In the genomic region with DNA sequence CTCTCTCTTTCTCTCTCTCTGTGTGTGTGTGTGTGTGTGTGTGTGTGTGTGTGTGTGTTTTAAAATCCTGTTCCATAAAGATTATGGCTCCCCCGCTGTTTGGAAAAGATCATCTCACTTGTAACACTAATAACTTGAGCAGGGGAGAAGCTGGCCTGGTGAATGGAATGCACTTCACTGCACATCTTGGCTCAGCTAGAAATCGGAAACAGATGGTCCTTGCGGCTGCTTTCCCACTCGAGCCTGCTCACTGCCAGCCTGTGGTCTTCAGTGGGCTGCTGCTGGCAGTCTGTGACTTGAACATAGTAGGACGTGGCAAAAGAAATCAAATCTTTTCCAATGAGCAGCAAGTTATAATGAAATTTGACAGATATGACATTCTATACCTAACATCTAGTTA, we compare ENCODE assay signal across 10 mouse cellular contexts.
DNase-seq lines count a peak whose midpoint lies in the region; ATAC-seq and TF ChIP-seq lines count a peak whose summit lies in the region.
"Had no signal": no experiment of that assay in that cellular context is flagged by ENCODE, and none has a peak within 500 bp of the region (broad histone marks: within the 10 kb centered on the region; RNA-seq: fewer than 3 reads in every experiment).

No protein-coding gene starts in this region.

- no peaks in the 10 kb centered on the region for H3K4me1 ChIP-seq in liver, embryonic 11.5 days (replicated peaks; ENCODE audit: control insufficient read depth, insufficient read depth, low read length)
- H3K4me1 ChIP-seq in liver, embryonic 12.5 days: no peaks in the 10 kb centered on the region
- no peaks in the 10 kb centered on the region for H3K4me1 ChIP-seq in lung, adult 2 months (ENCODE audit: control insufficient read depth, insufficient read depth, low read length)
- H3K4me1 ChIP-seq: heart, embryonic 13.5 days; megakaryocyte, embryonic 14.5 days had no signal

- H3K36me3 ChIP-seq in liver, embryonic 11.5 days (ENCODE audit: control insufficient read depth, insufficient read depth, low read length): no peaks in the 10 kb centered on the region
- no peaks in the 10 kb centered on the region for H3K36me3 ChIP-seq in liver, embryonic 12.5 days
- H3K36me3 ChIP-seq: heart, embryonic 13.5 days had no signal

- ATAC-seq in megakaryocyte progenitor cell, adult 5-6 weeks (replicated peaks; ENCODE audit: poor library complexity): peak; percentile 29; the same call in 1 of the 2 replicates
- ATAC-seq in liver, embryonic 11.5 days (replicated peaks; ENCODE audit: low FRiP score): no peak
- ATAC-seq in liver, embryonic 12.5 days: no peak

- no peak overlapping the region for H3K27ac ChIP-seq in liver, embryonic 11.5 days (ENCODE audit: low read depth, low read length)
- no peak overlapping the region for H3K27ac ChIP-seq in liver, embryonic 12.5 days
- H3K27ac ChIP-seq: heart, embryonic 13.5 days had no signal

- H3K9ac ChIP-seq in liver, embryonic 11.5 days (ENCODE audit: low read depth, low read length): no peak overlapping the region
- H3K9ac ChIP-seq in liver, embryonic 12.5 days: no peak overlapping the region
- H3K9ac ChIP-seq: heart, embryonic 13.5 days had no signal

- no peak overlapping the region for H3K4me3 ChIP-seq in liver, embryonic 11.5 days (ENCODE audit: low read depth, low read length)
- H3K4me3 ChIP-seq in liver, embryonic 12.5 days: no peak overlapping the region
- H3K4me3 ChIP-seq in lung, adult 2 months (replicated peaks; ENCODE audit: extremely low read depth, low read depth, low read length): no peak overlapping the region
- H3K4me3 ChIP-seq: heart, embryonic 13.5 days; megakaryocyte, embryonic 14.5 days had no signal

- DNase-seq in NIH3T3 (ENCODE audit: low read depth): peak; percentile 42
- DNase-seq in embryo, embryonic 10.5 days (ENCODE audit: low spot score): peak; percentile 69
- peak; percentile 29 for DNase-seq in gastrocnemius, postnatal 10 days
- DNase-seq in liver, embryonic 11.5 days (ENCODE audit: low spot score): no peak
- DNase-seq in c-Kit-positive CD71-positive TER-119-positive erythroid progenitor cells, embryonic 14.5 days (ENCODE audit: low spot score): no peak
- DNase-seq in lung, adult 2 months: no peak

- TF ChIP-seq CTCF in lung, adult 2 months (IDR thresholded peaks at IDR 0.05; ENCODE audit: insufficient read depth, low read length): no peak

- no peak overlapping the region for H3K4me2 ChIP-seq in liver, embryonic 11.5 days
- H3K4me2 ChIP-seq in liver, embryonic 12.5 days: no peak overlapping the region
- H3K4me2 ChIP-seq: heart, embryonic 13.5 days had no signal

- H3K9me3 ChIP-seq in liver, embryonic 11.5 days (ENCODE audit: control insufficient read depth, low read length): no peaks in the 10 kb centered on the region
- no peaks in the 10 kb centered on the region for H3K9me3 ChIP-seq in liver, embryonic 12.5 days (replicated peaks)
- H3K9me3 ChIP-seq: heart, embryonic 13.5 days; megakaryocyte, embryonic 14.5 days had no signal

- no peak for TF ChIP-seq POLR2A in lung, adult 2 months (IDR thresholded peaks at IDR 0.05; ENCODE audit: borderline replicate concordance, extremely low read depth, low read depth, low read length)

- no peaks in the 10 kb centered on the region for H3K27me3 ChIP-seq in liver, embryonic 11.5 days (replicated peaks; ENCODE audit: control insufficient read depth, insufficient read depth, low read length)
- no peaks in the 10 kb centered on the region for H3K27me3 ChIP-seq in liver, embryonic 12.5 days (replicated peaks)
- H3K27me3 ChIP-seq: heart, embryonic 13.5 days; megakaryocyte, embryonic 14.5 days had no signal

- WGBS in liver, embryonic 11.5 days: 60% methylated on average over 5 of the region's 5 CpGs
- 66% methylated on average over 5 of the region's 5 CpGs for WGBS in liver, embryonic 12.5 days (ENCODE audit: insufficient replicate concordance)
- WGBS in lung, adult 2 months: 30% methylated on average over 5 of the region's 5 CpGs

Comparison
In these comparisons a context has a peak if more than half of its experiments do, and no peak if none do; other contexts are left out.
1. DNase-seq: peak in NIH3T3 (single experiment), embryo, embryonic 10.5 days (single experiment) and gastrocnemius, postnatal 10 days (single experiment); none in liver, embryonic 11.5 days (single experiment), c-Kit-positive CD71-positive TER-119-positive erythroid progenitor cells, embryonic 14.5 days (single experiment) and lung, adult 2 months (single experiment).